Mouse (Mus musculus): ENCODE data around the gene Olfr815.
"Not testable (repeated sequence)": the region's sequence is repeated elsewhere in the genome, so short reads cannot be mapped to it uniquely, and the experiment has no call there.

Gene Olfr815

GRCm38 (mm10) chr10:129905767-129906166 lies at the start of gene Olfr815:
Gene Olfr815, minus strand, starts transcription at chr10:129905867.
- not testable (repeated sequence) for DNase-seq (ENCODE audit: extremely low spot score, low spot score)

GRCm38 (mm10) chr10:129949000-129949399 lies 43.3 kb upstream of the Olfr815 start, which contains the start of gene Olfr818:
Gene Olfr818, minus strand, starts transcription at chr10:129949100.
- DNase-seq (ENCODE audit: extremely low spot score, low spot score) = no peak

GRCm38 (mm10) chr10:129915497-129915896 lies 9.8 kb upstream of the Olfr815 start, which contains the start of gene Olfr816:
Gene Olfr816, minus strand, starts transcription at chr10:129915597.
- no peak for DNase-seq (ENCODE audit: extremely low spot score, low spot score)

GRCm38 (mm10) chr10:129885934-129886333 lies 19.7 kb downstream of the Olfr815 start:
- DNase-seq (ENCODE audit: extremely low spot score, low spot score) = no peak

GRCm38 (mm10) chr10:129885496-129885895 lies 20.2 kb downstream of the Olfr815 start:
- not testable (repeated sequence) for DNase-seq (ENCODE audit: extremely low spot score, low spot score)

- not testable (repeated sequence) for DNase-seq (ENCODE audit: extremely low spot score, low spot score)
Observed at GRCm38 (mm10) chr10:129879751-129880150, 25.9 kb downstream of the Olfr815 start, which contains the start of gene Olfr814. Gene Olfr814, minus strand, starts transcription at chr10:129879851.

GRCm38 (mm10) chr10:129855067-129855466 lies 50.6 kb downstream of the Olfr815 start, which contains the start of gene Olfr813:
Gene Olfr813, plus strand, starts transcription at chr10:129855367.
- no peak for DNase-seq (ENCODE audit: extremely low spot score, low spot score)
